ENCODE assay signal across 18 mouse cellular contexts in the genomic region with DNA sequence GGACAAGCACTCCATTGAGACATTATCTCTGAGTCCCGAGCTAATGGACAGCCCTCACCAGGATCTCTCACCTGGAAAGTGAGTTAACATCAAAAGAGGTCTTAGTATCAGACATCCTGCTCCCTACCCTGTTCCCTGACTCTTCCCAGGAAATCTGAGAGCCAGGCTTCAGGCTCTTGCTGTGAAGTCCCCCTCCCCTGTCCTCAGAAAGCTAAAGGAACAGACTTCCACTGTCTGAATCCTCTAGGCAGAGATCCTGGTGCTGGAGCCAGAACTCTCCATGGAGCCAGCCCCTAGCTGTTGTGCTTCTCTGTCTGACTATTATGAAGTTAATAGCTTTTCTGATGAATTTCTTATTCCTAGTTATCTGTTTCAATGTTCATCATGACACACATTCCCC.
DNase-seq lines count a peak whose midpoint lies in the region; ATAC-seq lines count a peak whose summit lies in the region.
"Had no signal": no experiment of that assay in that cellular context is flagged by ENCODE, and none has a peak within 500 bp of the region (broad histone marks: within the 10 kb centered on the region; RNA-seq: fewer than 3 reads in every experiment).

No protein-coding gene starts in this region.

- H3K27me3 ChIP-seq in heart, embryonic 13.5 days (replicated peaks): no peaks in the 10 kb centered on the region
- no peaks in the 10 kb centered on the region for H3K27me3 ChIP-seq in heart, embryonic 10.5 days (ENCODE audit: insufficient read depth, poor library complexity, severe bottlenecking)
- no peaks in the 10 kb centered on the region for H3K27me3 ChIP-seq in forebrain, embryonic 15.5 days
- no peaks in the 10 kb centered on the region for H3K27me3 ChIP-seq in intestine, embryonic 14.5 days (replicated peaks; ENCODE audit: control insufficient read depth, insufficient read depth, low read length)
- H3K27me3 ChIP-seq in midbrain, embryonic 15.5 days (replicated peaks): no peaks in the 10 kb centered on the region
- H3K27me3 ChIP-seq: embryonic facial prominence, embryonic 15.5 days; megakaryocyte, embryonic 14.5 days; Patski had no signal

- H3K9ac ChIP-seq in heart, embryonic 13.5 days: no peak overlapping the region
- no peak overlapping the region for H3K9ac ChIP-seq in forebrain, embryonic 15.5 days (replicated peaks)
- H3K9ac ChIP-seq in intestine, embryonic 14.5 days (ENCODE audit: low read length): no peak overlapping the region
- H3K9ac ChIP-seq in midbrain, embryonic 15.5 days: no peak overlapping the region
- H3K9ac ChIP-seq: embryonic facial prominence, embryonic 15.5 days had no signal

- no peaks in the 10 kb centered on the region for H3K9me3 ChIP-seq in heart, embryonic 13.5 days
- no peaks in the 10 kb centered on the region for H3K9me3 ChIP-seq in heart, embryonic 10.5 days
- no peaks in the 10 kb centered on the region for H3K9me3 ChIP-seq in forebrain, embryonic 15.5 days
- no peaks in the 10 kb centered on the region for H3K9me3 ChIP-seq in intestine, embryonic 14.5 days (ENCODE audit: control insufficient read depth, low read length)
- H3K9me3 ChIP-seq in midbrain, embryonic 15.5 days: no peaks in the 10 kb centered on the region
- H3K9me3 ChIP-seq: embryonic facial prominence, embryonic 15.5 days; megakaryocyte, embryonic 14.5 days had no signal

- no peak for DNase-seq in heart, embryonic 10.5 days (ENCODE audit: low spot score)
- DNase-seq in intestine, embryonic 14.5 days (ENCODE audit: low spot score): no peak
- no peak for DNase-seq in cerebellum, adult 9-10 months
- no peak for DNase-seq in heart, postnatal 14 days
- DNase-seq: B cell, adult 2 months; cerebellum, adult 11-12 months; gastrocnemius, postnatal 14 days; kidney, postnatal 10 days; layer of hippocampus, adult 9-11 months; lung, postnatal 10 days had no signal

- intact Hi-C loops in heart, postnatal 14 days (cut with DNase I): no loop called here

- WGBS in heart, embryonic 13.5 days: 11% methylated on average over 1 of the region's 1 CpGs
- 11% methylated on average over 1 of the region's 1 CpGs for WGBS in heart, embryonic 10.5 days
- 11% methylated on average over 1 of the region's 1 CpGs for WGBS in forebrain, embryonic 15.5 days
- WGBS in intestine, embryonic 14.5 days: 8% methylated on average over 1 of the region's 1 CpGs
- WGBS in midbrain, embryonic 15.5 days: 6% methylated on average over 1 of the region's 1 CpGs

- no peaks in the 10 kb centered on the region for H3K36me3 ChIP-seq in heart, embryonic 13.5 days
- no peaks in the 10 kb centered on the region for H3K36me3 ChIP-seq in heart, embryonic 10.5 days
- H3K36me3 ChIP-seq in forebrain, embryonic 15.5 days: no peaks in the 10 kb centered on the region
- H3K36me3 ChIP-seq in intestine, embryonic 14.5 days (ENCODE audit: control insufficient read depth, insufficient read depth, low read length): no peaks in the 10 kb centered on the region
- no peaks in the 10 kb centered on the region for H3K36me3 ChIP-seq in midbrain, embryonic 15.5 days (replicated peaks)
- H3K36me3 ChIP-seq: embryonic facial prominence, embryonic 15.5 days had no signal

- no peak for ATAC-seq in heart, embryonic 13.5 days (ENCODE audit: extremely low read depth, insufficient number of reproducible peaks, low FRiP score, low TSS enrichment)
- no peak for ATAC-seq in forebrain, embryonic 15.5 days (replicated peaks)
- ATAC-seq in intestine, embryonic 14.5 days (replicated peaks; ENCODE audit: low FRiP score, low TSS enrichment, low read depth): no peak
- peak; percentile 34; the same call in 1 of the 2 replicates for ATAC-seq in midbrain, embryonic 15.5 days (replicated peaks)
- ATAC-seq in erythroid progenitor cell, adult 5-6 weeks (replicated peaks; ENCODE audit: low FRiP score, poor library complexity, severe bottlenecking): no peak
- ATAC-seq: Patski had no signal

- H3K4me2 ChIP-seq in heart, embryonic 13.5 days: no peak overlapping the region
- H3K4me2 ChIP-seq in forebrain, embryonic 15.5 days (replicated peaks): no peak overlapping the region
- no peak overlapping the region for H3K4me2 ChIP-seq in intestine, embryonic 14.5 days (ENCODE audit: low read length)
- no peak overlapping the region for H3K4me2 ChIP-seq in midbrain, embryonic 15.5 days
- H3K4me2 ChIP-seq: embryonic facial prominence, embryonic 15.5 days; heart, embryonic 11.5 days had no signal

- no peak overlapping the region for H3K4me3 ChIP-seq in heart, embryonic 13.5 days
- no peak overlapping the region for H3K4me3 ChIP-seq in heart, embryonic 10.5 days
- no peak overlapping the region for H3K4me3 ChIP-seq in forebrain, embryonic 15.5 days
- no peak overlapping the region for H3K4me3 ChIP-seq in intestine, embryonic 14.5 days (ENCODE audit: low read depth, low read length)
- H3K4me3 ChIP-seq in midbrain, embryonic 15.5 days: no peak overlapping the region
- H3K4me3 ChIP-seq: embryonic facial prominence, embryonic 15.5 days; megakaryocyte, embryonic 14.5 days had no signal

- H3K4me1 ChIP-seq in heart, embryonic 13.5 days: peaks cover 11% of the 10 kb centered on the region
- peaks cover 10% of the 10 kb centered on the region; the same call in 1 of the 2 replicates for H3K4me1 ChIP-seq in heart, embryonic 10.5 days
- H3K4me1 ChIP-seq in forebrain, embryonic 15.5 days: peaks cover 17% of the 10 kb centered on the region
- H3K4me1 ChIP-seq in intestine, embryonic 14.5 days (replicated peaks; ENCODE audit: control insufficient read depth, insufficient read depth, low read length): peaks cover 14% of the 10 kb centered on the region; the same call in 1 of the 2 replicates
- peaks cover 13% of the 10 kb centered on the region for H3K4me1 ChIP-seq in midbrain, embryonic 15.5 days
- H3K4me1 ChIP-seq: megakaryocyte, embryonic 14.5 days had no signal

- H3K27ac ChIP-seq in heart, embryonic 13.5 days (replicated peaks): 0 out of 2 replicates have a peak overlapping the region, but pooled peaks have one; percentile 32
- no peak overlapping the region for H3K27ac ChIP-seq in heart, embryonic 10.5 days
- H3K27ac ChIP-seq in forebrain, embryonic 15.5 days (replicated peaks): peak overlapping the region; percentile 31
- peak overlapping the region; percentile 54 for H3K27ac ChIP-seq in intestine, embryonic 14.5 days (ENCODE audit: low read depth)
- H3K27ac ChIP-seq in midbrain, embryonic 15.5 days: peak overlapping the region; percentile 44; the same call in 1 of the 2 replicates
- H3K27ac ChIP-seq: embryonic facial prominence, embryonic 15.5 days had no signal
